Mouse (Mus musculus) midbrain, embryonic 10.5 days (tissue): Measurements from ENCODE around the gene Fbxw4. TPM values are rescaled to one million over a fixed set of nuclear protein-coding genes. Genes with fewer than 3 reads are reported as not detected.

Experiments used
- DNase-seq: peaks from one replicate; pipeline ENCODE4 v3.0.0-alpha.2; 2017; ENCODE audit warnings: low spot score
- H3K27ac ChIP-seq: fragments of 300-500 bp; sonication (generic); replicated peaks from 2 replicates; pipeline ENCODE4 v1.5.1; 2016; ENCODE audit warnings: mild to moderate bottlenecking
- H3K27me3 ChIP-seq: fragments of 300-500 bp; sonication (generic); 2 replicates; pipeline ENCODE4 v1.6.1; 2016; ENCODE audit warnings: low read depth, mild to moderate bottlenecking; ENCODE audit not compliant: poor library complexity, severe bottlenecking
- H3K36me3 ChIP-seq: fragments of 300-500 bp; sonication (generic); 2 replicates; pipeline ENCODE4 v1.6.1; 2016; ENCODE audit warnings: mild to moderate bottlenecking, moderate library complexity
- H3K4me1 ChIP-seq: fragments of 300-500 bp; sonication (generic); 2 replicates; pipeline ENCODE4 v1.6.1; 2016
- H3K4me3 ChIP-seq: fragments of 300-500 bp; sonication (generic); 2 replicates; pipeline ENCODE4 v1.5.1; 2016; ENCODE audit warnings: mild to moderate bottlenecking, moderate library complexity
- H3K9me3 ChIP-seq: fragments of 300-500 bp; sonication (generic); replicated peaks from 2 replicates; pipeline ENCODE4 v1.6.1; 2016; ENCODE audit warnings: mild to moderate bottlenecking
- WGBS: fragments of 180-500 bp; shearing (Covaris S2); methylation state at CpG from one replicate; pipeline ENCODE4 v1.1.7; 2016; 5-methylcytosine and 5-hydroxymethylcytosine counted together
- polyA plus RNA-seq: library from polyadenylated mRNA; unstranded; fragments of >200 nt; fragmentation: Nextera tagmentation; extraction: Ambion mirVana; gene quantifications from 2 replicates; pipeline ENCODE4 v1.2.1, GENCODE M21; 2016

Fbxw4 gene
- polyA plus RNA-seq, 1 experiment from 2014 or later: 3.3 TPM

- Histone ChIP-seq H3K27ac (no peak overlapping the region), H3K9me3 (no peaks in the 10 kb centered on the region), H3K27me3 (peaks cover 96% of the 10 kb centered on the region), H3K4me3 (no peak overlapping the region), H3K36me3 (0 out of 2 replicates have a peak, but pooled peaks cover 6% of the 10 kb centered on the region), H3K4me1 (peaks cover 24% of the 10 kb centered on the region)
- WGBS: 69% methylated on average over 4 of the region's 4 CpGs
- no peak for DNase-seq
Measured at GRCm38 (mm10) chr19:45606701-45607100, 53.4 kb downstream of the Fbxw4 start.

- no peak overlapping the region for H3K27ac ChIP-seq
- peaks cover 13% of the 10 kb centered on the region for H3K4me1 ChIP-seq
- no peak for DNase-seq
- H3K4me3 ChIP-seq: no peak overlapping the region
- peaks cover 99% of the 10 kb centered on the region for H3K27me3 ChIP-seq
- no peaks in the 10 kb centered on the region for H3K9me3 ChIP-seq
- 0 out of 2 replicates have a peak, but pooled peaks cover 7% of the 10 kb centered on the region for H3K36me3 ChIP-seq
- 92% methylated on average over 5 of the region's 5 CpGs for WGBS
Measured at GRCm38 (mm10) chr19:45602606-45603005, 57.5 kb downstream of the Fbxw4 start.

- peaks cover 35% of the 10 kb centered on the region for H3K4me1 ChIP-seq
- H3K27me3 ChIP-seq: peaks cover 97% of the 10 kb centered on the region
- H3K4me3 ChIP-seq: no peak overlapping the region
- DNase-seq: no peak
- H3K27ac ChIP-seq: no peak overlapping the region
- 0 out of 2 replicates have a peak, but pooled peaks cover 5% of the 10 kb centered on the region for H3K36me3 ChIP-seq
- H3K9me3 ChIP-seq: no peaks in the 10 kb centered on the region
- 70% methylated on average over 4 of the region's 4 CpGs for WGBS
Measured at GRCm38 (mm10) chr19:45597106-45597505, 63.0 kb downstream of the Fbxw4 start.

DNA sequence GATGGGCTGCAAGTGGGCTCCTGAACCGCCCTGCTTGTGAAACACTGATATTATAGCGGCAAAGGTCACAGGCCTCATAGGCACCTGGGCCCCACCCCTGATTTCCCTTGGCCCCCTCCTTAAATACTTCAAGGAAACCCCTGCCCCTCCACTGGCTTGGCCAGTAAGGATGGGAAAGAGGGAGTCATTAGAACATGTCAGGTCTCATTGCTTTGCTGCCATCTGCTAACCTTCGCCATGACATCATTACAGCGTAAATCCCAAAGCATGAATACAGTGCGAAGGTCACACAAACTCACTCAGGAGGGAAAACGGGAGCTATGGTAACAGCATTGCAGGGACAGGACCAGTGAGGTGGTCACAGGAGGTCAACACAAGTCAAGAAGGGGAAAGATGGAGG, 63.7 kb downstream of the Fbxw4 start:
- H3K9me3 ChIP-seq: no peaks in the 10 kb centered on the region
- peaks cover 35% of the 10 kb centered on the region for H3K4me1 ChIP-seq
- DNase-seq: no peak
- 75% methylated on average over 6 of the region's 6 CpGs for WGBS
- H3K36me3 ChIP-seq: no peaks in the 10 kb centered on the region
- no peak overlapping the region for H3K27ac ChIP-seq
- no peak overlapping the region for H3K4me3 ChIP-seq
- peaks cover 97% of the 10 kb centered on the region for H3K27me3 ChIP-seq

DNA sequence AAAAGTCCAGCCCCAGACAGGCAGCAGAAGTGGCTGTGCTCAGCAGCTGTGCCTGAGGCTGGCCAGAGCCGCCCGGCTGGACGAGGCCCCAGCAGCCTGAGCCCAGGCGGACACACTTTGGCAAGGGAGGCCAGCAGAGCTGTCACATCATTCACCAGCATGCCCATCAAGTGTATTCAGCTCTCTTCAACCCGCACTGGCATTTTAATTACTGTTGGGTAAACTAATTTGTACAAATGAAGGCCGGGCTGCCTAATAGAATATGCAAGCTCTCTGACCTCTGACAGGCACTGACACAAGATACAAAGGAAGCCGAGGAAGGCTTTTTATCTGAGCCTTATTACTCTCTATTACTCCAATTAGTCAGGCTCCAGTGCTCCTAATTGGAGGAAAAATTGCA, 64.1 kb downstream of the Fbxw4 start:
- H3K4me1 ChIP-seq: peaks cover 35% of the 10 kb centered on the region
- peaks cover 97% of the 10 kb centered on the region for H3K27me3 ChIP-seq
- H3K9me3 ChIP-seq: no peaks in the 10 kb centered on the region
- H3K36me3 ChIP-seq: no peaks in the 10 kb centered on the region
- no peak for DNase-seq
- no peak overlapping the region for H3K4me3 ChIP-seq
- no peak overlapping the region for H3K27ac ChIP-seq
- WGBS: 41% methylated on average over 7 of the region's 7 CpGs

DNA sequence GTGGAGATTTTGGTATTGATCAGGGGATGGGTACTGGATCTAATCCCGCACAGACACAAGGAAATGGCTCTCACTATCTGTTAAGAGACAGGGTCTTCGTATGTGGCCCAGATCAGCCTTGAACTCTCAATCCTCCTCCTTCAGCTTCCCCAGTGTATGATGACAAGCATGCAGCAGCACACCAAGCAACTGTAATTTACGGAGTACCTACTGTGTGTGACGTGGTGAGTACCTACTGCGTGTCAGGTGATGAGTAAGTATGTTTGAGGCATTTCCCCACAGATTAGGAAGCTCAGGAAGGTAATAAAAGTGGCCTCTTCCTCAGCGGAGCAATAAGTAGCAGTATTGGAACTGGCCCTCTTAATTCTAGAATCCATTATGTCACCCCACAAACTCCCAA, 64.6 kb downstream of the Fbxw4 start:
- Histone ChIP-seq H3K4me3 (no peak overlapping the region), H3K27ac (no peak overlapping the region), H3K9me3 (no peaks in the 10 kb centered on the region), H3K4me1 (peaks cover 35% of the 10 kb centered on the region), H3K27me3 (peaks cover 97% of the 10 kb centered on the region), H3K36me3 (no peaks in the 10 kb centered on the region)
- WGBS: 93% methylated on average over 6 of the region's 6 CpGs
- no peak for DNase-seq

DNA sequence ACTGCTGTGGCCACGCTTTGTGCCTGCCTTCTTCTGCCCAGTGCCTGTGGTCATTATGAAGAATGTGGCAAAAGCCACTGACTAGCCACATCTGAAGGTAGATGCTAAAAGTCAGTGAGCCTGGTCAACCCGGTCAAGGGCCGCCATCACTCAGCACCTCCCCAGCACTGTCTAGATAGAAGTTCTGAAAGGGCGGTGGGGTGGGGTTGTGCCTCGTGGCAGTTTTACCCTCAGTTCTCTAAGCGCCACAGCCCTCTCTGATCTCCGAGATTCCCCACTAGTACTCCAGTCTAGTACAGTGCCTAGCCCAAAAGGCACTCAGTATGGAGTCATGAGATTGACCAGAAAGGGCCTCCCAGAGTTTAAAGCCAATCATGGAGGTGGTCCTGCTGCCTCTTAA, 66.0 kb downstream of the Fbxw4 start:
- no peaks in the 10 kb centered on the region for H3K9me3 ChIP-seq
- no peak for DNase-seq
- no peak overlapping the region for H3K27ac ChIP-seq
- peaks cover 97% of the 10 kb centered on the region for H3K27me3 ChIP-seq
- 92% methylated on average over 7 of the region's 7 CpGs for WGBS
- H3K36me3 ChIP-seq: no peaks in the 10 kb centered on the region
- H3K4me1 ChIP-seq: peaks cover 35% of the 10 kb centered on the region
- H3K4me3 ChIP-seq: no peak overlapping the region

GRCm38 (mm10) chr19:45592916-45593315, 67.2 kb downstream of the Fbxw4 start:
- Histone ChIP-seq H3K27ac (no peak overlapping the region), H3K27me3 (peaks cover 96% of the 10 kb centered on the region), H3K36me3 (no peaks in the 10 kb centered on the region), H3K9me3 (no peaks in the 10 kb centered on the region), H3K4me3 (no peak overlapping the region), H3K4me1 (peaks cover 35% of the 10 kb centered on the region)
- no peak for DNase-seq
- WGBS: 93% methylated on average over 9 of the region's 9 CpGs

DNA sequence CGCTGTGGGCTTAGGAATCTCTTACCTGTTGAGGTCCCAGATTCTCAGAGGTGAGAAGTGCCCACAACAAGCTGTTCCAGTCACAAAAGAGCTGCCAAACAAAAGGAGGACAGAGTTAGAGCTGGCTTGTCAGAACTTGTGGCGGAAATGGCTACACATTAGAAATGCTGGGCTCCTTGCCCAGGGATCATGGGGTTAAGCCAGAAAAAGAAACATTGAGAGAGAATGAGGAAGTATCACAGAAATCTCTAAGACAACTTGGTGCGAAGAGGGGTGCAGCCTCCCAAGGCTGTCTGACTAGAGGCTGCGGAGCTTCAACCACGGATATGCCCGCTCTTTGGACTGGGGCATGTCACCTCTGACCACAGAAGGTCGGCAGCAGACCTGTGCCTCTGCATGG, 68.4 kb downstream of the Fbxw4 start:
- Histone ChIP-seq H3K4me3 (no peak overlapping the region), H3K36me3 (no peaks in the 10 kb centered on the region), H3K9me3 (no peaks in the 10 kb centered on the region), H3K4me1 (peaks cover 34% of the 10 kb centered on the region), H3K27me3 (peaks cover 96% of the 10 kb centered on the region), H3K27ac (no peak overlapping the region)
- DNase-seq: no peak
- WGBS: 93% methylated on average over 7 of the region's 7 CpGs

- WGBS: 94% methylated on average over 6 of the region's 6 CpGs
- Histone ChIP-seq H3K27ac (no peak overlapping the region), H3K36me3 (no peaks in the 10 kb centered on the region), H3K9me3 (no peaks in the 10 kb centered on the region), H3K27me3 (peaks cover 98% of the 10 kb centered on the region), H3K4me1 (peaks cover 24% of the 10 kb centered on the region), H3K4me3 (no peak overlapping the region)
- DNase-seq: no peak
Measured at GRCm38 (mm10) chr19:45589761-45590160, 70.4 kb downstream of the Fbxw4 start.

GRCm38 (mm10) chr19:45587509-45588292, 72.4 kb downstream of the Fbxw4 start:
- H3K4me3 ChIP-seq: no peak overlapping the region
- 89% methylated on average over 6 of the region's 6 CpGs for WGBS
- no peak for DNase-seq
- no peak overlapping the region for H3K27ac ChIP-seq
- H3K4me1 ChIP-seq: peaks cover 22% of the 10 kb centered on the region
- no peaks in the 10 kb centered on the region for H3K9me3 ChIP-seq
- no peaks in the 10 kb centered on the region for H3K36me3 ChIP-seq
- H3K27me3 ChIP-seq: peaks cover 98% of the 10 kb centered on the region

- Histone ChIP-seq H3K27me3 (peaks cover 98% of the 10 kb centered on the region), H3K4me3 (no peak overlapping the region)
- WGBS: 42% methylated on average over 3 of the region's 3 CpGs
Measured at GRCm38 (mm10) chr19:45586850-45587249, 73.3 kb downstream of the Fbxw4 start.

GRCm38 (mm10) chr19:45584856-45585620, 75.1 kb downstream of the Fbxw4 start:
- H3K4me1 ChIP-seq: peaks cover 46% of the 10 kb centered on the region
- WGBS: 77% methylated on average over 9 of the region's 9 CpGs
- H3K27me3 ChIP-seq: peaks cover 98% of the 10 kb centered on the region
- H3K9me3 ChIP-seq: no peaks in the 10 kb centered on the region
- H3K27ac ChIP-seq: no peak overlapping the region
- H3K4me3 ChIP-seq: no peak overlapping the region
- peaks cover 6% of the 10 kb centered on the region for H3K36me3 ChIP-seq
- no peak for DNase-seq

More at GRCm38 (mm10) chr19:45586850-45587249, 73.3 kb downstream of the Fbxw4 start:
- Histone ChIP-seq H3K4me1 (peaks cover 27% of the 10 kb centered on the region), H3K36me3 (no peaks in the 10 kb centered on the region), H3K9me3 (no peaks in the 10 kb centered on the region), H3K27ac (no peak overlapping the region)
- DNase-seq: no peak
